Mouse (Mus musculus) midbrain, embryonic 16.5 days (tissue): ENCODE data around the gene Ptprd. TPM values are rescaled to one million over a fixed set of nuclear protein-coding genes. Genes with fewer than 3 reads are reported as not detected.
A peak's percentile ranks its signal among the peaks of the same experiment; 100 is the strongest.

ENCODE experiments used
- ATAC-seq: fragments of 200-750 bp; cut with Nextera tagmentation; 2 replicates; pipeline ENCODE4 v1.8.0; 2017; ENCODE audit warnings: moderate TSS enrichment
- H3K27ac ChIP-seq: fragments of 300-500 bp; sonication (generic); 2 replicates; pipeline ENCODE4 v1.5.1; 2014; ENCODE audit warnings: mild to moderate bottlenecking, low read length, mixed read lengths
- H3K27me3 ChIP-seq: fragments of 300-500 bp; sonication (generic); 2 replicates; pipeline ENCODE4 v1.6.1; 2014; ENCODE audit warnings: low read depth, low read length, mixed read lengths; ENCODE audit not compliant: control insufficient read depth, insufficient read depth
- H3K36me3 ChIP-seq: fragments of 300-500 bp; sonication (generic); 2 replicates; pipeline ENCODE4 v1.6.1; 2014; ENCODE audit warnings: mild to moderate bottlenecking, low read length, moderate library complexity, mixed read lengths; ENCODE audit not compliant: control insufficient read depth, insufficient read depth
- H3K4me1 ChIP-seq: fragments of 300-500 bp; sonication (generic); 2 replicates; pipeline ENCODE4 v1.6.1; 2014; ENCODE audit warnings: mild to moderate bottlenecking, low read length, mixed read lengths; ENCODE audit not compliant: control insufficient read depth, insufficient read depth
- H3K4me2 ChIP-seq: fragments of 300-500 bp; sonication (generic); 2 replicates; pipeline ENCODE4 v1.6.1; 2014; ENCODE audit warnings: mild to moderate bottlenecking, low read length, mixed read lengths
- H3K4me3 ChIP-seq: fragments of 300-500 bp; sonication (generic); 2 replicates; pipeline ENCODE4 v1.5.1; 2014; ENCODE audit warnings: low read depth, mild to moderate bottlenecking, low read length, moderate library complexity, mixed read lengths
- H3K9ac ChIP-seq: fragments of 300-500 bp; sonication (generic); 2 replicates; pipeline ENCODE4 v1.6.1; 2014; ENCODE audit warnings: low read depth, low read length, mixed read lengths
- H3K9me3 ChIP-seq: fragments of 300-500 bp; sonication (generic); replicated peaks from 2 replicates; pipeline ENCODE4 v1.6.1; 2014; ENCODE audit warnings: mild to moderate bottlenecking, low read length, mixed read lengths; ENCODE audit not compliant: control insufficient read depth, poor library complexity, severe bottlenecking
- WGBS: fragments of 180-500 bp; shearing (Covaris S2); extraction: QIAGEN DNeasy Blood & Tissue Kit; methylation state at CpG from one replicate; pipeline ENCODE4 v1.1.7; 2014; 5-methylcytosine and 5-hydroxymethylcytosine counted together
- polyA plus RNA-seq: library from polyadenylated mRNA; unstranded; fragments of >200 nt; fragmentation: Nextera tagmentation; extraction: Ambion mirVana; gene quantifications from 2 replicates; pipeline ENCODE4 v1.2.1, GENCODE M21; 2015

The Ptprd gene
- polyA plus RNA-seq, 1 experiment from 2014 or later: 90.7 TPM

DNA sequence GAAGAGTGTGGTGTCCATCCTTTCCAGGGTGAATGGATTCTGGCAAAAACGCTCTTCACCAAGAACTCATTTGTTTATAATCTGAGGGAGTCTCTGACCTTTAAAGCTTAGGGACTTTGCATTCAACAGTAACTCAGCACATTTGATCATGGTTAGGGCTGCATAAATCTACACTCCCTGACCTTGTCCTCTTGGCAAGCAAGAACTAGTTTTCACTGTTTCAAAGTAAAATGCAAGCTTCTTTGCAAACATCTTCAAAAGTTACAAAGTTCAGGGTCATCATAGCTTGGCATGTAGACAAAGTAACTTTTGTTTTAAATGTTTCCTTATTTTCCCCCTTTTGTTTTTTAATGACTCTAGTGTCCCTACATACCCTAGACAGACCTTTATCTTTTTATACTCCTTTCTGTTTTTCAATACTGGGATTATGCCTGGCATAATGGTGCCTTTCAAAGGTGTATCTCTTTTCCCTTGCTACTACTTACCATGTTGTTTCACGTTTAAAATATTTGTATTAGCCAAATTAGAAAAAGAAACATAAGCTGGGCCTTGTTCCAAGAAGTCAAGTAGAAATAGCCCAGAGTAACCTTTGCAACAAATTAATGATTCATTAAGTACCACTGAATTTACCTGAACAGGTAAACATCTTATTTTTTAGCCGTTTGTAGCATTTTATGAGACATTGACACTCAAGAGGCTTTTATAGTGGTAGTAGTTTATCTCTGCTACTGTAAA lies 1743.2 kb downstream of the Ptprd start:
- no peaks in the 10 kb centered on the region for H3K9me3 ChIP-seq
- WGBS: 86% methylated on average over 3 of the region's 3 CpGs
- no peak for ATAC-seq

DNA sequence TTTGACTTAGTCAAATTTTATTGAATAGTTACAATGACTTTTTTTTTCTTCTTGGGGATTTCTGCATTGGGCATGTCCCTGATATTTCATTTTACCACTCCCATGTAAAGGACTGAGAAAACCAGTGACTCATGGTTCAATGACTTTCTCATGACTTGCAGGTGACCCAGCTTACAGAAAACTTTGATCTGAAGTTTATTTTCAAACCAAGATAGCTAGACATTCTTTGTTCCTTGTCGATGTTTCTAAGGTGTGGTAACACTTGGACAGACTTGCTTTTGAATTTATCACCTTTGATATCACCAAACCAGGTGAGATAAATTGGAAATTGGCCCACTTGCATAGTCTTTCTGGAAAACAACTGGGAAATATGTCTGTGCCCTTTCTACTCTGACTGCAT lies 1747.1 kb downstream of the Ptprd start:
- H3K9ac ChIP-seq: no peak overlapping the region
- 90% methylated on average over 1 of the region's 1 CpGs for WGBS
- H3K36me3 ChIP-seq: no peaks in the 10 kb centered on the region
- H3K4me2 ChIP-seq: no peak overlapping the region
- H3K4me1 ChIP-seq: no peaks in the 10 kb centered on the region
- no peaks in the 10 kb centered on the region for H3K9me3 ChIP-seq
- H3K27ac ChIP-seq: no peak overlapping the region
- ATAC-seq: no peak
- no peaks in the 10 kb centered on the region for H3K27me3 ChIP-seq
- no peak overlapping the region for H3K4me3 ChIP-seq

More for the DNA sequence above, 1743.2 kb downstream of the Ptprd start:
- Histone ChIP-seq H3K27ac (no peak overlapping the region), H3K9ac (no peak overlapping the region), H3K36me3 (no peaks in the 10 kb centered on the region), H3K4me1 (no peaks in the 10 kb centered on the region), H3K4me3 (no peak overlapping the region), H3K4me2 (no peak overlapping the region), H3K27me3 (no peaks in the 10 kb centered on the region)

DNA sequence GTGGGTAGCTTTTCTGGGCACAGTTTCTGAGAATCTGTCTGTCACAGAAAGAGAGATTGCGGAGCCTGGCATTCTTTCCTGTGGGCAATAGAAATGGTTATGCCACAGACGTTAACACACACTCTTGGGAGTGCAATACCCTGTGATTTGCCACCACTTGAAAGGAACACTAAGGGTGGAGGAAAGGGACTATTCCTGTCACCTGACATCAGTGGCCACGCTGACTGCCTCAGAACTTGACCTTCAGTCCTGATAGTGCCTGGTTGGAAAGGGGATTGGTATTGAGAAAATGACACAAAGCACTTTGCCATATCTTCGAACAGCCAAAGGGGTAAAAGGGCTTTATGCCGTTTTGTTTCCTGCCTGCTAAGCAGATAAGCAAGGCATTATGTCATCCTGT lies 1750.4 kb downstream of the Ptprd start:
- no peak overlapping the region for H3K4me2 ChIP-seq
- no peak for ATAC-seq
- H3K9me3 ChIP-seq: no peaks in the 10 kb centered on the region
- 67% methylated on average over 5 of the region's 5 CpGs for WGBS
- no peak overlapping the region for H3K27ac ChIP-seq
- no peaks in the 10 kb centered on the region for H3K4me1 ChIP-seq
- no peaks in the 10 kb centered on the region for H3K27me3 ChIP-seq
- H3K9ac ChIP-seq: no peak overlapping the region
- no peaks in the 10 kb centered on the region for H3K36me3 ChIP-seq
- H3K4me3 ChIP-seq: no peak overlapping the region

DNA sequence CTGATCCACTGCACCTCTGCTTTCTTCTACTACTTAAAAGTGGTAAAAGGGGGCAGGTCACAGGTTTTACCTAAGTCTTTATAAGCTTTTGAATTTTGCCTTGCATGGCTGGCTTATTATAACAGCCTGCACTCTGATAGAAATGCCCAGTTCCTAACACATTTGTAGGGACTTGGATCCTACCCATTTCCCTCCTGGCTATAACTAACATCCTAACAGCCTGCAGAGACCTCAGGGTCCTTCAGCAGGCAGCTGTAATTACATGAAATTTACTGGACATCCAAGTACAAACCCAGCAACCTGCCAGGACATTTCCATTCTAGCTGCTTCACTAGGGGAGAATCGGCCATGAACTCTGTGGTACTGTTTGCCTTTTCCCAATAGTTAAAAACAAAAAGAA lies 1751.2 kb downstream of the Ptprd start:
- H3K9ac ChIP-seq: no peak overlapping the region
- no peak overlapping the region for H3K4me2 ChIP-seq
- H3K36me3 ChIP-seq: no peaks in the 10 kb centered on the region
- no peaks in the 10 kb centered on the region for H3K27me3 ChIP-seq
- H3K9me3 ChIP-seq: no peaks in the 10 kb centered on the region
- H3K4me1 ChIP-seq: no peaks in the 10 kb centered on the region
- no peak for ATAC-seq
- no peak overlapping the region for H3K4me3 ChIP-seq
- no peak overlapping the region for H3K27ac ChIP-seq
- 79% methylated on average over 1 of the region's 1 CpGs for WGBS

DNA sequence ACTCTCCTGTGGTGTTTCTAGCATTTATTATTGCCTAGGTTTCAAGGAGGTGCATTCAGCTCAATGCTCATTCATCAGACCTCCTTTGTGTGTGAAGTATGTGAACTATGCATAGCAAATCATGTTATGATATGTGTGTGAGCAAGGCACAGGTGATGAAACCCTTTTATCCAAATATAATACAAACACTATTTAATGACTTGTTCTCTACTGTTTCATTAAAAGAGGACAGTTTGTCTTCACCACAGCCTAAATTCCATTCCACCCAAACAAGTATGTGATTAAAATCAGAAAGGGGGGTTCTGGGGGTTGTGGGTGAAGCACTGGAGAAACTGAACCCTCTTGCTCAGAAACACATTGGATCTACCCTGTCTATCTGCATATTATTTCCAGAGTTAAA lies 1752.1 kb downstream of the Ptprd start:
- H3K9me3 ChIP-seq: no peaks in the 10 kb centered on the region
- no peak overlapping the region for H3K9ac ChIP-seq
- no peaks in the 10 kb centered on the region for H3K27me3 ChIP-seq
- no peak overlapping the region for H3K4me2 ChIP-seq
- H3K4me3 ChIP-seq: no peak overlapping the region
- no peak for ATAC-seq
- H3K27ac ChIP-seq: no peak overlapping the region
- no peaks in the 10 kb centered on the region for H3K36me3 ChIP-seq
- H3K4me1 ChIP-seq: no peaks in the 10 kb centered on the region

DNA sequence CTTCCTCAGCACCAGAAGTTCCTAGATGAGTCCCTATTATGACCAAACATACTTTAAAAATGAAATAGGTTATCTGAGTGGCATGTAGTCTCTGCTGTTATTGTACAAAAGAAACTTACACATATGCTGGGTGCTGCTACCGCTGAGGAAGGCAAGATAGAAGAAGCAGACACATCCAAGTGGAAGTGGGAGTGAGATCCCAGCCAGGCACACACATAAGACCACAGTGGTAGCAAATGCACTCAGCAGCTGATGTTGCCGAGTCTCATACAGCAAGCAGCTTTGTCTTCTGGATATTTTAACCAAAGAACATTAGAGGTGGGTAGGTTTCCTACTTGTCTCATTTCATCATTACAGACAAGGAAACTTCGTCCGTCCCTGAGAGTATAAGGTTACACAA lies 1759.5 kb downstream of the Ptprd start:
- H3K9me3 ChIP-seq: no peaks in the 10 kb centered on the region
- no peaks in the 10 kb centered on the region for H3K36me3 ChIP-seq
- no peak overlapping the region for H3K4me3 ChIP-seq
- H3K4me1 ChIP-seq: 0 out of 2 replicates have a peak, but pooled peaks cover 3% of the 10 kb centered on the region
- 87% methylated on average over 4 of the region's 4 CpGs for WGBS
- H3K27ac ChIP-seq: no peak overlapping the region
- peak overlapping the region; percentile 25 for H3K4me2 ChIP-seq
- no peak overlapping the region for H3K9ac ChIP-seq
- H3K27me3 ChIP-seq: no peaks in the 10 kb centered on the region
- no peak for ATAC-seq

DNA sequence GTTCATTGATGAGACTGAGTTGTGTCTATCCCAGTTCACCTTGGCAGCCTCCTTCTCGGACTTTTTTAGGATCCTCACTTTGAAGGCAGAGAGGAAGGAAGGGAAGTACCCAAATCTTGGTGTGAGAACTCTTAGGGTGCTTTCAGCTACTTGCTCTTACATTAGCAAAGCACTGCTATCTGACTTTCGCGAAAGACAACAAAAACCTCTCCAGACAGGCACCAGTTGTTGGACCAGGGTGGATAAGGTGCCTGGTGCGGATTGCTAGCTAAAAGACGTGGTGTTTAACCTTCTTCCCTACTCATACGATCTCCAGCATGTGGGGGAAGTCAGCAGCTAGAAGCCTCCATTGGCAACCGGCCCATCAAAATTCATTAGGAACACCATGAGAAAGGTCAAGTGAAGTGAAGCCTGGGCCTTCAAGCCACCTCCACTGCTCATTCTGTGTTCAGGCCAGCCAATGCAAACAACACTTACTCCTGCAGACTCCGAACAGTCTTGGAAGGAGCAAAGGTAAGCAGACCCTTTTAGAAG lies 1760.7 kb downstream of the Ptprd start:
- ATAC-seq: no peak
- H3K36me3 ChIP-seq: no peaks in the 10 kb centered on the region

DNA sequence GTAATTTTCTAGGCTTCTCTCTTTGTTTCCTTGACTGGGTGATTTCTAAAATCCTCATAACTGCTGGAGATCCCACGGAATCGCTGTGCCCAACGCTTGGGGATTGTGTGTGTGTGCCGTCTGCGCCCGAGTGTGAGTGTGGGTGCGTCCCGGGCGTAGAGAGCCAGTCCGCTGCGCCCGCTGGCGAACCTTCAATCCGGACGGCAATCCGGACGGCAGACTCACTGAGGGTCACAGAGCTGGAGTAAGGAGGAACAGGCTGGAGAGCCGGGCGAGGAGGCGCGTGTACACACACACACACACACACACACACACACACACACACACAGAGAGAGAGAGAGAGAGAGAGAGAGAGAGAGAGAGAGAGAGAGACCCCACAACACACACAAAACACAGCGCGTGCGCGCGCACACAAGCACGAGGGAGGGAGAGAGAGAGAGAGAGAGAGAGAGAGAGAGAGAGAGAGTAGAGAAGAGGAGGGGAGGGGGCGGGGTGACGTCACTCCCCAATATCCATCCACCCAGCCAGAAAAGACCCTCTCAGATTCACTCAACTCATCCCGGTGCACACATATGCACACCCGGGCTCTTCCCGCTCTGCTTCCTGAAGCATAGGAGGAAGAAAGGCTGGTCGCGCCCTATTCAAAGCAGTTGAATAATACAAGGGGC lies 1761.3 kb downstream of the Ptprd start:
- Histone ChIP-seq H3K27ac (peak overlapping the region; percentile 97), H3K36me3 (no peaks in the 10 kb centered on the region), H3K27me3 (no peaks in the 10 kb centered on the region), H3K4me1 (peaks cover 9% of the 10 kb centered on the region; the same call in 1 of the 2 replicates), H3K4me2 (peak overlapping the region; percentile 68), H3K9ac (peak overlapping the region; percentile 96), H3K9me3 (no peaks in the 10 kb centered on the region), H3K4me3 (peak overlapping the region; percentile 92)
- ATAC-seq: peak; percentile 86
- under 1% methylated on average over 31 of the region's 34 CpGs for WGBS

More for the DNA sequence above, 1760.7 kb downstream of the Ptprd start:
- no peaks in the 10 kb centered on the region for H3K27me3 ChIP-seq
- WGBS: 49% methylated on average over 8 of the region's 8 CpGs
- H3K9me3 ChIP-seq: no peaks in the 10 kb centered on the region
- peak overlapping the region; percentile 96 for H3K9ac ChIP-seq
- H3K4me3 ChIP-seq: peak overlapping the region; percentile 92
- peak overlapping the region; percentile 97 for H3K27ac ChIP-seq
- peaks cover 6% of the 10 kb centered on the region; the same call in 1 of the 2 replicates for H3K4me1 ChIP-seq
- H3K4me2 ChIP-seq: peak overlapping the region; percentile 68
